Mouse (Mus musculus) urinary bladder, postnatal 10 days (tissue): Measurements from ENCODE around the gene Mn1.

Experiments used
- DNase-seq: peaks from one replicate; pipeline ENCODE4 v3.0.0; 2022; ENCODE audit warnings: low spot score

Mn1 gene

GRCm38 (mm10) chr5:111485907-111486306 lies 68.7 kb downstream of the Mn1 start:
- DNase-seq, result no peak

- no peak for DNase-seq
These were observed 72.0 kb downstream of the Mn1 start for GRCm38 (mm10) chr5:111489022-111489616.

GRCm38 (mm10) chr5:111490599-111490998 lies 73.4 kb downstream of the Mn1 start:
- no peak for DNase-seq

- no peak for DNase-seq
These were observed 74.3 kb downstream of the Mn1 start for GRCm38 (mm10) chr5:111491485-111491884.

- no peak for DNase-seq
These were observed 82.9 kb downstream of the Mn1 start for GRCm38 (mm10) chr5:111500036-111500435.

- DNase-seq, result no peak
These were observed 84.7 kb downstream of the Mn1 start for GRCm38 (mm10) chr5:111501691-111502441.

GRCm38 (mm10) chr5:111505241-111505640 lies 88.1 kb downstream of the Mn1 start:
- DNase-seq, result no peak

GRCm38 (mm10) chr5:111505824-111506223 lies 88.7 kb downstream of the Mn1 start:
- DNase-seq, result no peak

- DNase-seq, result no peak
These were observed 89.2 kb downstream of the Mn1 start for GRCm38 (mm10) chr5:111506410-111506809.
